Mouse (Mus musculus) liver, adult 2 months (tissue): ENCODE data around the gene Cyb561d1.

Source experiments
- CTCF ChIP-seq: fragments of 200-500 bp; IDR thresholded peaks from 2 replicates; pipeline ENCODE4 v1.5.1; 2011; ENCODE audit warnings: low read depth, low read length, control low read depth
- POLR2A ChIP-seq: fragments of 200-500 bp; IDR thresholded peaks from 2 replicates; pipeline ENCODE4 v1.6.1; 2011; ENCODE audit warnings: low read length, control low read depth; ENCODE audit not compliant: insufficient read depth; ENCODE audit errors: extremely low read depth

- TF ChIP-seq CTCF (no peak), POLR2A (peak; percentile 25)
Observed at GRCm38 (mm10) chr3:108209946-108210770, 9.1 kb upstream of the Cyb561d1 start.
